Mouse (Mus musculus) stomach, postnatal 0 days (tissue): ENCODE measurements around the gene Cpeb1.

Experiments used
- CTCF ChIP-seq: IDR thresholded peaks from 2 replicates; pipeline ENCODE4 v1.5.1; 2016; ENCODE audit warnings: antibody characterized with exemption, low read depth, mild to moderate bottlenecking, moderate library complexity
- EP300 ChIP-seq: optimal IDR thresholded peaks from 2 replicates; pipeline ENCODE3; 2016; ENCODE audit warnings: antibody characterized with exemption

GRCm38 (mm10) chr7:81356975-81357374 is 98.3 kb downstream of the Cpeb1 start:
- no peak for TF ChIP-seq CTCF
- no peak for TF ChIP-seq EP300
